Mouse (Mus musculus) ES-E14 (cell line): ENCODE data around the gene Atp6v1e2. TPM values are rescaled to one million over a fixed set of nuclear protein-coding genes. Genes with fewer than 3 reads are reported as not detected.

Experiments
- DNase-seq: peaks from one replicate; pipeline ENCODE4 v3.0.0-alpha.2; 2013; ENCODE audit warnings: low read depth, low spot score
- H3K27ac ChIP-seq: 2 replicates; pipeline ENCODE4 v1.5.1; 2012; ENCODE audit warnings: low read depth, mild to moderate bottlenecking, low read length, moderate library complexity, mixed read lengths; ENCODE audit not compliant: poor library complexity, insufficient read depth, severe bottlenecking
- H3K36me3 ChIP-seq: 2 replicates; pipeline ENCODE4 v1.6.1; 2012; ENCODE audit warnings: mild to moderate bottlenecking, low read length, moderate library complexity, mixed read lengths; ENCODE audit not compliant: control insufficient read depth, poor library complexity, insufficient read depth, severe bottlenecking
- H3K4me1 ChIP-seq, 2 experiments: fragments of 150-350 bp in 1 of 2; sonication (generic) in 1 of 2; 2 replicates each; pipeline ENCODE4 v1.6.1; 2012; ENCODE audit warnings: low read length in 2 of 2, mild to moderate bottlenecking in 1 of 2, mixed read lengths in 1 of 2; ENCODE audit not compliant: control insufficient read depth in 2 of 2, insufficient read depth in 2 of 2, poor library complexity in 1 of 2
- H3K4me3 ChIP-seq, 2 experiments: fragments of 150-350 bp in 1 of 2; sonication (generic) in 1 of 2; 2 replicates each; pipeline ENCODE4 v1.5.1; 2012; ENCODE audit warnings: low read length in 2 of 2, low read depth in 1 of 2, mild to moderate bottlenecking in 1 of 2, mixed read lengths in 1 of 2; ENCODE audit not compliant: insufficient read depth in 1 of 2, poor library complexity in 1 of 2, severe bottlenecking in 1 of 2
- H3K9ac ChIP-seq: 2 replicates; pipeline ENCODE4 v1.6.1; 2012; ENCODE audit warnings: low read depth, mild to moderate bottlenecking, low read length, mixed read lengths; ENCODE audit not compliant: poor library complexity, insufficient read depth, severe bottlenecking
- H3K9me3 ChIP-seq: fragments of 150-350 bp; sonication (generic); 2 replicates; pipeline ENCODE4 v1.6.1; 2012; ENCODE audit warnings: low read depth, mild to moderate bottlenecking, low read length; ENCODE audit not compliant: control insufficient read depth, insufficient read depth
- CHD2 ChIP-seq: IDR thresholded peaks from 2 replicates; pipeline ENCODE4 v1.6.1; 2014; ENCODE audit warnings: mild to moderate bottlenecking, low read depth, low read length, inconsistent platforms
- HCFC1 ChIP-seq: IDR thresholded peaks from 2 replicates; pipeline ENCODE4 v1.6.1; 2012; ENCODE audit warnings: low read length, inconsistent platforms, borderline replicate concordance; ENCODE audit not compliant: insufficient read depth
- MAFK ChIP-seq: IDR thresholded peaks from 2 replicates; pipeline ENCODE4 v1.6.1; 2014; ENCODE audit warnings: mild to moderate bottlenecking, low read depth, low read length, inconsistent platforms; ENCODE audit not compliant: insufficient read depth
- ZC3H11A ChIP-seq: IDR thresholded peaks from 2 replicates; pipeline ENCODE4 v1.6.1; 2012; ENCODE audit warnings: low read depth, mild to moderate bottlenecking, inconsistent platforms, low read length, borderline replicate concordance
- ZNF384 ChIP-seq: IDR thresholded peaks from 2 replicates; pipeline ENCODE4 v1.6.1; 2012; ENCODE audit warnings: low read depth, low read length, inconsistent platforms
- in situ Hi-C, 2 experiments: fragments of 600-800 bp; cut with MboI; formaldehyde crosslinking; loops; one replicate each; pipeline ENCODE4 v1.15.1; 2025; ENCODE audit warnings: low sequenced_read_pairs in 2 of 2, inconsistent platforms in 1 of 2; ENCODE audit not compliant: unreplicated experiment in 2 of 2
- total RNA-seq: library from RNA; depleted of rRNA; stranded (reverse); fragments of 300-350 nt; gene quantifications from 2 replicates; pipeline ENCODE4 v1.2.3, GENCODE M21; 2012

Atp6v1e2 gene
- total RNA-seq, 1 experiment, result not detected

- TF ChIP-seq HCFC1 (no peak), MAFK (no peak), ZNF384 (no peak), ZC3H11A (no peak), CHD2 (no peak)
- Histone ChIP-seq H3K4me3 (no peak overlapping the region), H3K9ac (no peak overlapping the region), H3K36me3 (no peaks in the 10 kb centered on the region), H3K4me1 (no peaks in the 10 kb centered on the region), H3K9me3 (no peaks in the 10 kb centered on the region), H3K27ac (no peak overlapping the region)
- in situ Hi-C loops, result loop anchor here (5.0 to 25.0 kb wide), 3 partner anchors 330 to 425 kb away; no protein-coding TSS in a partner anchor
- DNase-seq, result no peak
These were observed 40.6 kb downstream of the Atp6v1e2 start for GRCm38 (mm10) chr17:86907092-86907491.

- Histone ChIP-seq H3K27ac (no peak overlapping the region), H3K9me3 (no peaks in the 10 kb centered on the region), H3K9ac (no peak overlapping the region), H3K4me1 (no peaks in the 10 kb centered on the region), H3K36me3 (no peaks in the 10 kb centered on the region), H3K4me3 (no peak overlapping the region)
- no peak for TF ChIP-seq CHD2
- no peak for TF ChIP-seq MAFK
- TF ChIP-seq HCFC1, result no peak
- no peak for TF ChIP-seq ZC3H11A
- TF ChIP-seq ZNF384, result no peak
- DNase-seq, result no peak
- in situ Hi-C loops, result loop anchor here (5.0 to 25.0 kb wide), 3 partner anchors 331 to 424 kb away; no protein-coding TSS in a partner anchor
These were observed 41.1 kb downstream of the Atp6v1e2 start for GRCm38 (mm10) chr17:86906601-86907000.

- DNase-seq, result peak; percentile 66
- Histone ChIP-seq H3K27ac (no peak overlapping the region), H3K4me3 (no peak overlapping the region), H3K9ac (no peak overlapping the region), H3K9me3 (no peaks in the 10 kb centered on the region), H3K4me1 (no peaks in the 10 kb centered on the region), H3K36me3 (no peaks in the 10 kb centered on the region)
- TF ChIP-seq ZC3H11A (peak; percentile 97), MAFK (no peak)
- in situ Hi-C loops, result loop anchor here (5.0 to 25.0 kb wide), 3 partner anchors 331 to 424 kb away; no protein-coding TSS in a partner anchor
These were observed 41.6 kb downstream of the Atp6v1e2 start for GRCm38 (mm10) chr17:86906136-86906461.

GRCm38 (mm10) chr17:86905297-86906135, 42.2 kb downstream of the Atp6v1e2 start:
- in situ Hi-C loops, result loop anchor here (5.0 to 25.0 kb wide), 3 partner anchors 332 to 423 kb away; no protein-coding TSS in a partner anchor
- no peak overlapping the region for H3K9ac ChIP-seq
- no peaks in the 10 kb centered on the region for H3K4me1 ChIP-seq
- no peak overlapping the region for H3K27ac ChIP-seq
- no peak for DNase-seq
- H3K9me3 ChIP-seq, result no peaks in the 10 kb centered on the region
- no peaks in the 10 kb centered on the region for H3K36me3 ChIP-seq
- no peak overlapping the region for H3K4me3 ChIP-seq
- TF ChIP-seq ZNF384, result no peak
- no peak for TF ChIP-seq CHD2
- TF ChIP-seq HCFC1, result no peak
- no peak for TF ChIP-seq MAFK
- TF ChIP-seq ZC3H11A, result no peak
